Mouse (Mus musculus) hindbrain, embryonic 13.5 days (tissue): ENCODE measurements around the gene Entr1. TPM values are rescaled to one million over a fixed set of nuclear protein-coding genes. Genes with fewer than 3 reads are reported as not detected.
A peak's percentile ranks its signal among the peaks of the same experiment; 100 is the strongest.
"Not testable (repeated sequence)": the region's sequence is repeated elsewhere in the genome, so short reads cannot be mapped to it uniquely, and the experiment has no call there.

Experiments used
- ATAC-seq: fragments of 200-750 bp; cut with Nextera tagmentation; 2 replicates; pipeline ENCODE4 v1.8.0; 2017; ENCODE audit warnings: moderate TSS enrichment; ENCODE audit not compliant: low FRiP score
- H3K27ac ChIP-seq: fragments of 300-500 bp; sonication (generic); 2 replicates; pipeline ENCODE4 v1.5.1; 2015; ENCODE audit warnings: inconsistent platforms, mild to moderate bottlenecking, moderate library complexity
- H3K27me3 ChIP-seq: fragments of 300-500 bp; sonication (generic); 2 replicates; pipeline ENCODE4 v1.6.1; 2015; ENCODE audit warnings: mild to moderate bottlenecking, inconsistent platforms
- H3K36me3 ChIP-seq: fragments of 300-500 bp; sonication (generic); 2 replicates; pipeline ENCODE4 v1.6.1; 2015; ENCODE audit warnings: mild to moderate bottlenecking, inconsistent platforms
- H3K4me1 ChIP-seq: fragments of 300-500 bp; sonication (generic); replicated peaks from 2 replicates; pipeline ENCODE4 v1.6.1; 2015; ENCODE audit warnings: inconsistent platforms
- H3K4me2 ChIP-seq: fragments of 300-500 bp; sonication (generic); 2 replicates; pipeline ENCODE4 v1.6.1; 2015; ENCODE audit warnings: inconsistent platforms, mild to moderate bottlenecking, moderate library complexity
- H3K4me3 ChIP-seq: fragments of 300-500 bp; sonication (generic); 2 replicates; pipeline ENCODE4 v1.5.1; 2015; ENCODE audit warnings: mild to moderate bottlenecking, inconsistent platforms
- H3K9ac ChIP-seq: fragments of 300-500 bp; sonication (generic); 2 replicates; pipeline ENCODE4 v1.6.1; 2015; ENCODE audit warnings: mild to moderate bottlenecking, inconsistent platforms
- H3K9me3 ChIP-seq: fragments of 300-500 bp; sonication (generic); 2 replicates; pipeline ENCODE4 v1.6.1; 2016; ENCODE audit warnings: inconsistent platforms
- WGBS: fragments of 180-500 bp; shearing (Covaris S2); methylation state at CpG from one replicate; pipeline ENCODE4 v1.1.7; 2015; 5-methylcytosine and 5-hydroxymethylcytosine counted together
- polyA plus RNA-seq: library from polyadenylated mRNA; unstranded; fragments of >200 nt; fragmentation: Nextera tagmentation; extraction: Ambion mirVana; gene quantifications from 2 replicates; pipeline ENCODE4 v1.2.1, GENCODE M21; 2015

Gene Entr1
- polyA plus RNA-seq, 1 experiment from 2014 or later, result 162 TPM

GRCm38 (mm10) chr2:26408515-26409356 lies 19.6 kb upstream of the Entr1 start, which contains the start of gene Inpp5e:
TSS of gene Inpp5e (minus strand) at chr2:26409203.
- Histone ChIP-seq H3K9ac (peak within 1 kb of the TSS; percentile 96), H3K27ac (peak within 1 kb of the TSS; percentile 86), H3K9me3 (no peaks in the 10 kb centered on the region), H3K27me3 (no peaks in the 10 kb centered on the region), H3K4me3 (peak within 1 kb of the TSS; percentile 93), H3K36me3 (peaks cover 42% of the 10 kb centered on the region), H3K4me2 (peak within 1 kb of the TSS; percentile 98), H3K4me1 (peaks cover 45% of the 10 kb centered on the region)
- peak; percentile 93 for ATAC-seq
- WGBS, result under 1% methylated on average over 55 of the region's 57 CpGs

DNA sequence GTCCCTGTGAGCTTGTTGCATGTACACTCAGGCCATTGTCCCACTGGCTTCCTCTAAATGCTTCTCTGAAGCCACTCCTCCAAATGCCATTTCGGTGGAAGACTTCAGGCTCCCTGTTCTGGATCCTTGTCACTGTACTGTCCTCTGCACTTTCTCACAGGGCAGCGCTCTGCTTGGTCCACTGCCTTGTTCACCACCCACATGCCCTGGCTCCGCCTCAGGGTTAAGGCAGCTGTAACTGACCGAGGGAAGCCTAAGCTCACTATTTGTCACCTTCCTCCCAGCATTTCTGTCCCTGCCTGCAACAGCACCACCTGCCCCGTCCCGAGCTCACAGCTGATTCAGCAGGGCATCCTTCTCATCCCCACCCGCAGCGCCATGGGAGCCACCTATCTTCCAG lies 14.2 kb upstream of the Entr1 start:
- Histone ChIP-seq H3K27ac (no peak overlapping the region), H3K4me2 (no peak overlapping the region), H3K36me3 (peaks cover 43% of the 10 kb centered on the region), H3K4me3 (no peak overlapping the region), H3K27me3 (no peaks in the 10 kb centered on the region), H3K4me1 (peaks cover 47% of the 10 kb centered on the region), H3K9ac (no peak overlapping the region), H3K9me3 (no peaks in the 10 kb centered on the region)
- no peak for ATAC-seq
- WGBS, result 81% methylated on average over 8 of the region's 8 CpGs

DNA sequence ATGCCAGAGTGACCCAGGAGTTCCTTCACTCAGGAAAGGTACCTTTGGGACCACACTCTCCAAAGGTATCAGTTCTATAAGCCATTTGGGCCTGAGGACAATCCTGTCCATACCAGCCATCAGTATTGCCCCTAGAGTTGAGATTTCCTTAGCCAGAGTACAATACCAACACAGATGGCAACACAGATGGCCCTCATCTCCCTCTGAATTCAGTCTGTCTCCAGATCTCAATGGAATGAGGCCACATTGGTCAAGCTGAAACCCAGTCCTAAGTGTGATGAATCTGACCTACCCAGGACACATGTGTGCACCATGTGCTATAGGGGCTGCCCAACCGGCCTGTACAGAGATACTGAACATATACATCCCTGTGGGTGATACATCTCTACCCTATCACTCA lies 13.1 kb upstream of the Entr1 start:
- no peak for ATAC-seq
- no peaks in the 10 kb centered on the region for H3K9me3 ChIP-seq
- no peak overlapping the region for H3K9ac ChIP-seq
- no peak overlapping the region for H3K27ac ChIP-seq
- no peak overlapping the region for H3K4me2 ChIP-seq
- H3K4me1 ChIP-seq, result peaks cover 37% of the 10 kb centered on the region
- 89% methylated on average over 1 of the region's 1 CpGs for WGBS
- H3K27me3 ChIP-seq, result no peaks in the 10 kb centered on the region
- H3K36me3 ChIP-seq, result peaks cover 53% of the 10 kb centered on the region
- no peak overlapping the region for H3K4me3 ChIP-seq

DNA sequence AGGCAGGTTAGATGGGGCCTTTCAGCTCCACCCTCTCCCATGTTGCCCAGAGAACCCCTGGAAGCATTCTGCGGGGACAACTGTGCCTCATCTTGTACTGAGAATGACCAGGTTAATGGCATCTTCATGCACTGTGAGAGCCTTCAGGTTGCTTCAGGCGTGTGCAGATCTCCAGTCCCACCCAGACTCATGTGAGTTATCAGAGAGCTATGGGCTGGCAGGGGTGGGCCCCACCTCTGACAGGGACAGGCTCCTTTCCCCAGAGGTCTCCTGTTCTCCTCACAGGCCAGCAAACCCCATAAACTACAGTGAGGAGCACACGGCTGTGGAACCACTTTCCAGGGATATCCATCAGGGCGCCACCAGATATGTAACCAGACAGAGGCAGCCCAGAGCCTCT lies 11.9 kb upstream of the Entr1 start:
- Histone ChIP-seq H3K27me3 (no peaks in the 10 kb centered on the region), H3K4me2 (no peak overlapping the region), H3K4me1 (peaks cover 24% of the 10 kb centered on the region), H3K9me3 (no peaks in the 10 kb centered on the region), H3K36me3 (peaks cover 63% of the 10 kb centered on the region), H3K4me3 (no peak overlapping the region), H3K9ac (no peak overlapping the region), H3K27ac (no peak overlapping the region)
- no peak for ATAC-seq
- 93% methylated on average over 4 of the region's 4 CpGs for WGBS

DNA sequence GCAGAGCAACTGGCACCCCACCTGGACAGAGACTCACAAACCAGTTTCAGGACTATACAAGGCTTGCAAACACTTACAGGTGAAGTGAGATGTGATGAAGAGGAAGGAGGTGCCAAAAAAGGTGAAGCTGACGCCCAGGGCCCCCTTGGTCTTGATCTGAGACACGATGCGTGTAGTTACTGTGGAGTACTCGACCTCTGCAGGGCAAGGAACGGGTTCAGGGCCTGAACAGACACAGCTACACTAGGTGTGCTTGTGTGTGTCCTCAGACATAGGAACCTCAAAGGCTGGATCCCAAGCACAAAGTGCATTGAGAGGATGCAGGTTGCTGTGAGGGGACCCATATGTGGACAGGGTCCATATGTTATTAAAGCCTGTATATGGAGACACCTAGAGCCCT lies 11.2 kb upstream of the Entr1 start:
- Histone ChIP-seq H3K9ac (no peak overlapping the region), H3K27ac (no peak overlapping the region), H3K4me1 (peaks cover 17% of the 10 kb centered on the region), H3K9me3 (no peaks in the 10 kb centered on the region), H3K4me3 (no peak overlapping the region), H3K4me2 (no peak overlapping the region), H3K27me3 (no peaks in the 10 kb centered on the region), H3K36me3 (peaks cover 70% of the 10 kb centered on the region)
- whole genome bisulfite sequencing, result 83% methylated on average over 5 of the region's 5 CpGs
- no peak for ATAC-seq

GRCm38 (mm10) chr2:26399647-26400046 lies 10.5 kb upstream of the Entr1 start:
- no peak overlapping the region for H3K4me3 ChIP-seq
- H3K36me3 ChIP-seq, result peaks cover 77% of the 10 kb centered on the region
- H3K9me3 ChIP-seq, result no peaks in the 10 kb centered on the region
- 86% methylated on average over 5 of the region's 5 CpGs for WGBS
- H3K4me2 ChIP-seq, result no peak overlapping the region
- no peak overlapping the region for H3K27ac ChIP-seq
- peaks cover 10% of the 10 kb centered on the region for H3K4me1 ChIP-seq
- no peak for ATAC-seq
- H3K27me3 ChIP-seq, result no peaks in the 10 kb centered on the region
- H3K9ac ChIP-seq, result no peak overlapping the region

DNA sequence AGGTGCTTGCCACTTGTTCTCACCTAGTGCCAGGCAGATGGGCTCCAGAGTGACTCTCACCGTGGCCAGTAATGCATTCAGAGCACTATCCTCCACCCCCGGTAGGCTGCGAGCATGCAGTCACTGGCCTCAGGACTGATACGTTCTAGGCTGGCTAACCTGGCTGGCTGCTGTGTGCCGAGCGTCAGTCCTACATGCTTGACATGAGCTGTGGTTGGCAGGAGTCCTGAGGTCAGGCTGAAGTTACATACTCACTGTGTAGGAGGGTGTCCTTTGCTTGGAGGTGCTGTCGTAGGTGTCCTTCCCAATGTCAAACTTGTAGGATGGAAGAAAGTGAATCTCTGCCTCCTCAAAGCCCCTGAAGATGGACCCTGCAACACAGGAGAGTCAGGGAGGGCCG lies 9.9 kb upstream of the Entr1 start:
- no peak overlapping the region for H3K27ac ChIP-seq
- WGBS, result 89% methylated on average over 8 of the region's 8 CpGs
- no peak overlapping the region for H3K4me3 ChIP-seq
- no peak overlapping the region for H3K4me2 ChIP-seq
- 0 out of 2 replicates have a peak, but pooled peaks cover 9% of the 10 kb centered on the region for H3K4me1 ChIP-seq
- no peak overlapping the region for H3K9ac ChIP-seq
- no peaks in the 10 kb centered on the region for H3K27me3 ChIP-seq
- H3K9me3 ChIP-seq, result no peaks in the 10 kb centered on the region
- no peak; the same call in 1 of the 2 replicates for ATAC-seq
- H3K36me3 ChIP-seq, result peaks cover 83% of the 10 kb centered on the region

DNA sequence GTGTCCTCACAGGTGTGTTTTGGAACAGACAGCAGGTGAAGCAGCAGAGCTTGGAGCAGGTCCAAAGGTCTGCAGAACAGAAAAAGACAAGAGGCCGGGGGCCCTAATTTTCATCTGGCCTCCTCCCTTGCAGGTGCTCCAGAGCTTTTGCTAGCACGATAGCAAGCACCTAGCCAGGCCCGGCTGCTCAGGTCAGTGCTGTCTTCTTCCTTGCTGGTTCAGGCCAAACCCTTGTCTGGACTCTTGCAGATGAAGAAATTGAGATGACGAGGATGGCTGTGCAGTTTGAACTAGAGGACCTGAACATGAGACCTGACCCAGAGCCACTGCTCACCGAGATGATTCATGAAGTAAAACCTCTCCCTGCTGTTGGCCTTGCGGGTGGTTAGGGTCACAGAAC lies 2.5 kb upstream of the Entr1 start:
- Histone ChIP-seq H3K4me2 (no peak overlapping the region), H3K27ac (no peak overlapping the region), H3K36me3 (peaks cover 76% of the 10 kb centered on the region), H3K9ac (no peak overlapping the region), H3K27me3 (no peaks in the 10 kb centered on the region), H3K4me3 (no peak overlapping the region), H3K4me1 (peaks cover 28% of the 10 kb centered on the region), H3K9me3 (no peaks in the 10 kb centered on the region)
- 90% methylated on average over 6 of the region's 6 CpGs for WGBS
- no peak for ATAC-seq

- 93% methylated on average over 3 of the region's 3 CpGs for WGBS
- H3K4me2 ChIP-seq, result 0 out of 2 replicates have a peak overlapping the region, but pooled peaks have one; percentile 99
Observed at GRCm38 (mm10) chr2:26390954-26391353, 1.8 kb upstream of the Entr1 start.

GRCm38 (mm10) chr2:26388682-26389153 lies 398 bp downstream of the Entr1 start:
- WGBS, result 0% methylated on average over 30 of the region's 45 CpGs
- H3K27ac ChIP-seq, result peak overlapping the region; percentile 86
- H3K9me3 ChIP-seq, result no peaks in the 10 kb centered on the region
- H3K9ac ChIP-seq, result peak overlapping the region; percentile 97
- peak overlapping the region; percentile 99 for H3K4me2 ChIP-seq
- peak overlapping the region; percentile 97 for H3K4me3 ChIP-seq
- H3K4me1 ChIP-seq, result peaks cover 28% of the 10 kb centered on the region
- H3K27me3 ChIP-seq, result no peaks in the 10 kb centered on the region
- H3K36me3 ChIP-seq, result peaks cover 76% of the 10 kb centered on the region
- peak; percentile 71 for ATAC-seq

More at GRCm38 (mm10) chr2:26390954-26391353, 1.8 kb upstream of the Entr1 start:
- Histone ChIP-seq H3K27ac (no peak overlapping the region), H3K9ac (no peak overlapping the region), H3K36me3 (peaks cover 76% of the 10 kb centered on the region), H3K4me3 (0 out of 2 replicates have a peak overlapping the region, but pooled peaks have one; percentile 3), H3K4me1 (peaks cover 28% of the 10 kb centered on the region), H3K27me3 (no peaks in the 10 kb centered on the region), H3K9me3 (no peaks in the 10 kb centered on the region)
- no peak for ATAC-seq

- Histone ChIP-seq H3K27ac (no peak overlapping the region), H3K4me3 (peak overlapping the region; percentile 97), H3K27me3 (no peaks in the 10 kb centered on the region), H3K36me3 (peaks cover 76% of the 10 kb centered on the region), H3K9ac (peak overlapping the region; percentile 16; the same call in 1 of the 2 replicates), H3K9me3 (no peaks in the 10 kb centered on the region), H3K4me2 (peak overlapping the region; percentile 99), H3K4me1 (peaks cover 28% of the 10 kb centered on the region)
- no peak for ATAC-seq
- WGBS, result 93% methylated on average over 3 of the region's 3 CpGs
Observed at GRCm38 (mm10) chr2:26387713-26388112, 1.4 kb downstream of the Entr1 start.

DNA sequence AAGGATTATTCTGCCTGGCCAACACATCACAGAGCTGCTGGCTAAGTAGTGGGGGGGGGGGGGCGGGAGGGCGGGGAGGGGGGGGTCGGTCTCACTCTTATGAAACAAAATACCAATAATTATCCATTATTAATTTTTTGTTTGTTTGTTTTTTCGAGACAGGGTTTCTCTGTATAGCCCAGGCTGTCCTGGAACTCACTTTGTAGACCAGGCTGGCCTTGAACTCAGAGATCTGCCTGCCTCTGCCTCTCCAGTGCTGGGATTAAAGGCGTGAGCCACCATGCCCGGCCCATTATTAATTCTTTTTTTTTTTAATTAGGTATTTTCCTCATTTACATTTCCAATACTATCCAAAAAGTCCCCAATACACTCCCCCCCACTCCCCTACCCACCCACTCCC lies 8.2 kb downstream of the Entr1 start:
- Histone ChIP-seq H3K36me3 (peaks cover 73% of the 10 kb centered on the region), H3K9ac (peak overlapping the region; percentile 86)
- not testable (repeated sequence) for ATAC-seq

More for the DNA sequence above, 8.2 kb downstream of the Entr1 start:
- Histone ChIP-seq H3K4me3 (peak overlapping the region; percentile 79), H3K27ac (peak overlapping the region; percentile 55), H3K4me2 (peak overlapping the region; percentile 97), H3K4me1 (peaks cover 21% of the 10 kb centered on the region)
- not testable (repeated sequence) for H3K27me3 ChIP-seq, H3K9me3 ChIP-seq
- WGBS, result 41% methylated on average over 6 of the region's 6 CpGs
